Mouse (Mus musculus): Measurements from ENCODE around the gene Naxd. TPM values are rescaled to one million over a fixed set of nuclear protein-coding genes. Genes with fewer than 3 reads are reported as not detected.
"Not testable (repeated sequence)": the region's sequence is repeated elsewhere in the genome, so short reads cannot be mapped to it uniquely, and the experiment has no call there.

Naxd gene
- polyA plus RNA-seq, 1 experiment from 2014 or later = 145 TPM

GRCm38 (mm10) chr8:11466528-11466927, 30.8 kb upstream of the Naxd start:
- not testable (repeated sequence) for H3K9me3 ChIP-seq (ENCODE audit: control insufficient read depth, low read length); H3K27me3 ChIP-seq (ENCODE audit: control insufficient read depth, insufficient read depth, low read length); H3K36me3 ChIP-seq (replicated peaks; ENCODE audit: control insufficient read depth, insufficient read depth); ATAC-seq (ENCODE audit: low FRiP score); H3K4me3 ChIP-seq (replicated peaks; ENCODE audit: low read length); H3K9ac ChIP-seq; H3K4me1 ChIP-seq (replicated peaks; ENCODE audit: control insufficient read depth, insufficient read depth, low read length); H3K27ac ChIP-seq; H3K4me2 ChIP-seq (replicated peaks); DNase-seq (ENCODE audit: low spot score)
- WGBS = 79% methylated on average over 4 of the region's 5 CpGs

GRCm38 (mm10) chr8:11469095-11469494, 28.2 kb upstream of the Naxd start:
- DNase-seq (ENCODE audit: low spot score) (peak; percentile 59), ATAC-seq (ENCODE audit: low FRiP score) (no peak)
- Histone ChIP-seq H3K9ac (no peak overlapping the region), H3K36me3 (replicated peaks; ENCODE audit: control insufficient read depth, insufficient read depth) (no peaks in the 10 kb centered on the region), H3K4me1 (replicated peaks; ENCODE audit: control insufficient read depth, insufficient read depth, low read length) (no peaks in the 10 kb centered on the region), H3K27me3 (ENCODE audit: control insufficient read depth, insufficient read depth, low read length) (peaks cover 6% of the 10 kb centered on the region; the same call in 1 of the 2 replicates), H3K27ac (no peak overlapping the region), H3K4me2 (replicated peaks) (no peak overlapping the region), H3K9me3 (ENCODE audit: control insufficient read depth, low read length) (no peaks in the 10 kb centered on the region), H3K4me3 (replicated peaks; ENCODE audit: low read length) (no peak overlapping the region)
- 13% methylated on average over 3 of the region's 3 CpGs for WGBS

GRCm38 (mm10) chr8:11470694-11471093, 26.6 kb upstream of the Naxd start:
- H3K4me2 ChIP-seq (replicated peaks) = no peak overlapping the region
- ATAC-seq (ENCODE audit: low FRiP score) = no peak
- no peaks in the 10 kb centered on the region for H3K4me1 ChIP-seq (replicated peaks; ENCODE audit: control insufficient read depth, insufficient read depth, low read length)
- H3K27me3 ChIP-seq (ENCODE audit: control insufficient read depth, insufficient read depth, low read length) = peaks cover 21% of the 10 kb centered on the region
- no peaks in the 10 kb centered on the region for H3K9me3 ChIP-seq (ENCODE audit: control insufficient read depth, low read length)
- no peak overlapping the region for H3K27ac ChIP-seq
- WGBS = 75% methylated on average over 7 of the region's 7 CpGs
- no peaks in the 10 kb centered on the region for H3K36me3 ChIP-seq (replicated peaks; ENCODE audit: control insufficient read depth, insufficient read depth)
- H3K4me3 ChIP-seq (replicated peaks; ENCODE audit: low read length) = no peak overlapping the region
- no peak overlapping the region for H3K9ac ChIP-seq
- no peak for DNase-seq (ENCODE audit: low spot score)

GRCm38 (mm10) chr8:11471309-11471708, 26.0 kb upstream of the Naxd start:
- no peaks in the 10 kb centered on the region for H3K9me3 ChIP-seq (ENCODE audit: control insufficient read depth, low read length)
- H3K27ac ChIP-seq = no peak overlapping the region
- H3K27me3 ChIP-seq (ENCODE audit: control insufficient read depth, insufficient read depth, low read length) = peaks cover 27% of the 10 kb centered on the region
- H3K4me3 ChIP-seq (replicated peaks; ENCODE audit: low read length) = no peak overlapping the region
- DNase-seq (ENCODE audit: low spot score) (no peak), ATAC-seq (ENCODE audit: low FRiP score) (no peak)
- no peaks in the 10 kb centered on the region for H3K4me1 ChIP-seq (replicated peaks; ENCODE audit: control insufficient read depth, insufficient read depth, low read length)
- no peaks in the 10 kb centered on the region for H3K36me3 ChIP-seq (replicated peaks; ENCODE audit: control insufficient read depth, insufficient read depth)
- WGBS = 36% methylated on average over 8 of the region's 8 CpGs
- no peak overlapping the region for H3K9ac ChIP-seq
- no peak overlapping the region for H3K4me2 ChIP-seq (replicated peaks)

GRCm38 (mm10) chr8:11473072-11473471, 24.2 kb upstream of the Naxd start:
- Histone ChIP-seq H3K36me3 (replicated peaks; ENCODE audit: control insufficient read depth, insufficient read depth) (no peaks in the 10 kb centered on the region), H3K9ac (no peak overlapping the region), H3K27me3 (ENCODE audit: control insufficient read depth, insufficient read depth, low read length) (peaks cover 45% of the 10 kb centered on the region), H3K9me3 (ENCODE audit: control insufficient read depth, low read length) (no peaks in the 10 kb centered on the region), H3K4me3 (replicated peaks; ENCODE audit: low read length) (no peak overlapping the region), H3K4me1 (replicated peaks; ENCODE audit: control insufficient read depth, insufficient read depth, low read length) (peaks cover 5% of the 10 kb centered on the region; the same call in 1 of the 2 replicates), H3K4me2 (replicated peaks) (no peak overlapping the region), H3K27ac (no peak overlapping the region)
- no peak for DNase-seq (ENCODE audit: low spot score)
- ATAC-seq (ENCODE audit: low FRiP score) = no peak
- WGBS = 35% methylated on average over 4 of the region's 4 CpGs

- Histone ChIP-seq H3K4me3 (replicated peaks; ENCODE audit: low read length) (no peak overlapping the region), H3K4me1 (replicated peaks; ENCODE audit: control insufficient read depth, insufficient read depth, low read length) (peaks cover 12% of the 10 kb centered on the region; the same call in 1 of the 2 replicates), H3K27ac (no peak overlapping the region), H3K4me2 (replicated peaks) (no peak overlapping the region), H3K27me3 (ENCODE audit: control insufficient read depth, insufficient read depth, low read length) (peaks cover 68% of the 10 kb centered on the region), H3K36me3 (replicated peaks; ENCODE audit: control insufficient read depth, insufficient read depth) (no peaks in the 10 kb centered on the region), H3K9me3 (ENCODE audit: control insufficient read depth, low read length) (no peaks in the 10 kb centered on the region), H3K9ac (no peak overlapping the region)
- 9% methylated on average over 9 of the region's 10 CpGs for WGBS
- ATAC-seq (ENCODE audit: low FRiP score) = no peak
- no peak for DNase-seq (ENCODE audit: low spot score)
Observed at GRCm38 (mm10) chr8:11475397-11475796, 21.9 kb upstream of the Naxd start.

- no peak for DNase-seq (ENCODE audit: low spot score)
- WGBS = 14% methylated on average over 2 of the region's 2 CpGs
- no peak overlapping the region for H3K27ac ChIP-seq
- peaks cover 12% of the 10 kb centered on the region; the same call in 1 of the 2 replicates for H3K4me1 ChIP-seq (replicated peaks; ENCODE audit: control insufficient read depth, insufficient read depth, low read length)
- H3K36me3 ChIP-seq (replicated peaks; ENCODE audit: control insufficient read depth, insufficient read depth) = no peaks in the 10 kb centered on the region
- no peak for ATAC-seq (ENCODE audit: low FRiP score)
- no peak overlapping the region for H3K4me3 ChIP-seq (replicated peaks; ENCODE audit: low read length)
- H3K27me3 ChIP-seq (ENCODE audit: control insufficient read depth, insufficient read depth, low read length) = peaks cover 73% of the 10 kb centered on the region
- H3K9ac ChIP-seq = no peak overlapping the region
- no peak overlapping the region for H3K4me2 ChIP-seq (replicated peaks)
- no peaks in the 10 kb centered on the region for H3K9me3 ChIP-seq (ENCODE audit: control insufficient read depth, low read length)
Observed at GRCm38 (mm10) chr8:11475876-11476275, 21.4 kb upstream of the Naxd start.

GRCm38 (mm10) chr8:11476338-11477177, 20.7 kb upstream of the Naxd start:
- WGBS = 6% methylated on average over 24 of the region's 24 CpGs
- Histone ChIP-seq H3K27ac (no peak overlapping the region), H3K4me1 (replicated peaks; ENCODE audit: control insufficient read depth, insufficient read depth, low read length) (peaks cover 12% of the 10 kb centered on the region; the same call in 1 of the 2 replicates), H3K4me3 (replicated peaks; ENCODE audit: low read length) (peak overlapping the region; percentile 11; the same call in 1 of the 2 replicates), H3K9me3 (ENCODE audit: control insufficient read depth, low read length) (no peaks in the 10 kb centered on the region), H3K4me2 (replicated peaks) (peak overlapping the region; percentile 87), H3K27me3 (ENCODE audit: control insufficient read depth, insufficient read depth, low read length) (peaks cover 77% of the 10 kb centered on the region), H3K9ac (no peak overlapping the region), H3K36me3 (replicated peaks; ENCODE audit: control insufficient read depth, insufficient read depth) (no peaks in the 10 kb centered on the region)
- DNase-seq (ENCODE audit: low spot score) = no peak
- ATAC-seq (ENCODE audit: low FRiP score) = no peak

GRCm38 (mm10) chr8:11477178-11477553, 20.1 kb upstream of the Naxd start:
- Histone ChIP-seq H3K27me3 (ENCODE audit: control insufficient read depth, insufficient read depth, low read length) (peaks cover 82% of the 10 kb centered on the region), H3K36me3 (replicated peaks; ENCODE audit: control insufficient read depth, insufficient read depth) (no peaks in the 10 kb centered on the region), H3K4me3 (replicated peaks; ENCODE audit: low read length) (peak overlapping the region; percentile 11; the same call in 1 of the 2 replicates), H3K9ac (no peak overlapping the region), H3K4me2 (replicated peaks) (peak overlapping the region; percentile 87), H3K9me3 (ENCODE audit: control insufficient read depth, low read length) (no peaks in the 10 kb centered on the region), H3K27ac (no peak overlapping the region), H3K4me1 (replicated peaks; ENCODE audit: control insufficient read depth, insufficient read depth, low read length) (peaks cover 12% of the 10 kb centered on the region; the same call in 1 of the 2 replicates)
- ATAC-seq (ENCODE audit: low FRiP score) (no peak), DNase-seq (ENCODE audit: low spot score) (no peak)
- 5% methylated on average over 9 of the region's 9 CpGs for WGBS

All from hindbrain, embryonic 14.5 days (tissue).